Mouse (Mus musculus) embryonic facial prominence, embryonic 15.5 days (tissue): ENCODE measurements around the gene BC061212. TPM values are rescaled to one million over a fixed set of nuclear protein-coding genes. Genes with fewer than 3 reads are reported as not detected.
"Not testable (repeated sequence)": the region's sequence is repeated elsewhere in the genome, so short reads cannot be mapped to it uniquely, and the experiment has no call there.

Experiments
- ATAC-seq: fragments of 200-750 bp; cut with Nextera tagmentation; 2 replicates; pipeline ENCODE4 v1.8.0; 2017; ENCODE audit warnings: low read depth, moderate TSS enrichment; ENCODE audit not compliant: insufficient number of reproducible peaks, low FRiP score, low TSS enrichment
- H3K27ac ChIP-seq: fragments of 300-500 bp; sonication (generic); replicated peaks from 2 replicates; pipeline ENCODE4 v1.5.1; 2015; ENCODE audit warnings: mild to moderate bottlenecking, inconsistent platforms
- H3K27me3 ChIP-seq: fragments of 300-500 bp; sonication (generic); 2 replicates; pipeline ENCODE4 v1.6.1; 2015; ENCODE audit warnings: inconsistent platforms
- H3K36me3 ChIP-seq: fragments of 300-500 bp; sonication (generic); 2 replicates; pipeline ENCODE4 v1.6.1; 2015; ENCODE audit warnings: mild to moderate bottlenecking, inconsistent platforms
- H3K4me1 ChIP-seq: fragments of 300-500 bp; sonication (generic); 2 replicates; pipeline ENCODE4 v1.6.1; 2015; ENCODE audit warnings: inconsistent platforms
- H3K4me2 ChIP-seq: fragments of 300-500 bp; sonication (generic); replicated peaks from 2 replicates; pipeline ENCODE4 v1.6.1; 2015; ENCODE audit warnings: mild to moderate bottlenecking, inconsistent platforms
- H3K4me3 ChIP-seq: fragments of 300-500 bp; sonication (generic); replicated peaks from 2 replicates; pipeline ENCODE4 v1.5.1; 2015; ENCODE audit warnings: mild to moderate bottlenecking, inconsistent platforms
- H3K9ac ChIP-seq: fragments of 300-500 bp; sonication (generic); 2 replicates; pipeline ENCODE4 v1.6.1; 2015; ENCODE audit warnings: inconsistent platforms
- H3K9me3 ChIP-seq: fragments of 300-500 bp; sonication (generic); replicated peaks from 2 replicates; pipeline ENCODE4 v1.6.1; 2016; ENCODE audit warnings: inconsistent platforms
- WGBS: fragments of 180-500 bp; shearing (Covaris S2); methylation state at CpG from one replicate; pipeline ENCODE4 v1.1.7; 2015; 5-methylcytosine and 5-hydroxymethylcytosine counted together
- polyA plus RNA-seq: library from polyadenylated mRNA; unstranded; fragments of >200 nt; fragmentation: Nextera tagmentation; extraction: Ambion mirVana; gene quantifications from 2 replicates; pipeline ENCODE4 v1.2.1, GENCODE M21; 2015

Gene BC061212
- polyA plus RNA-seq: not detected in 2 replicates

DNA sequence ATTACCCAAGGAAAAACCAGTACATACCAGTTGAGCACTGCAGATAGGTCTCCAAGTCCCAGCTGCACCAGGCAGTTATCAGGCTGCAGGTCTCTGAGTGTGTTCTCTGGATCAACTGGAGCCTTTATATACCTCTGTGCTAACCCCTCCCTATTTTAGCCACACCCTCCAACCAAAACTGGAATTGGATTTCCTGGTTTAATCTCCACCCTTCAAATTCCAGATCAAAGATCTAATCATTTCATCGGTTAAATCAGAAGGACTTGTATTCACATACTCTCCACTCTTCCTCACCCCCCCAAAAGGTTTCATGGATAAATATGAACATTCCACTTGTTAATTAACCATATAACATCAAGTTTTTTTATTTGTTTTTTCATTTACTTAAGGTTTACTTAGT is at the start of gene BC061212:
Gene BC061212 (minus strand): TSS at position 101 of the 400 bp plus-strand sequence.
- H3K4me1 ChIP-seq, H3K4me3 ChIP-seq, ATAC-seq, H3K4me2 ChIP-seq, H3K9ac ChIP-seq, H3K27me3 ChIP-seq, H3K27ac ChIP-seq, H3K36me3 ChIP-seq, H3K9me3 ChIP-seq: not testable (repeated sequence)
- WGBS: no CpG with 5 or more reads among the region's 1 CpGs

DNA sequence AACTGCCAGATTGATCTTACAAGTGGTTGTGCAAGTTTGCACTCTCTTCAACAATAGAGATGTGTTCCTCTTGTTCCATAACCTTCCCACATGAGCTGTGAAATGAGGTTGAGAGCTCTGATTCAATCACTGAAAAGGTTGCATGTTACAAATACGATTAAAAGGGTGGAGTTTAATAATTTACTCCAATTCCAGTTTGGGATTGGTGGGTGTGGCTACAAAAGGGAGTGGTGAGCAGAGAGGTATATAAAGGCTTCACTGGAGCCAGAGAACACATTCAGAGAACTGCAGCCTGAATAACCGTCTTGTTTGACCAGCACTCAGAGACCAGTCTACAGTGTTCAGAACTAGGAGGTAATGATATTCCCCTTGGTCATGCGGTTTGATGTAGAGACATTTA is 5.7 kb upstream of the BC061212 start, which contains the start of gene Gm6351:
Gene Gm6351 (plus strand): TSS at position 301 of the 400 bp plus-strand sequence.
- not testable (repeated sequence) for H3K4me1 ChIP-seq, H3K27ac ChIP-seq, H3K36me3 ChIP-seq, H3K4me2 ChIP-seq, ATAC-seq, H3K9me3 ChIP-seq, H3K9ac ChIP-seq, H3K27me3 ChIP-seq, H3K4me3 ChIP-seq
- no CpG with 5 or more reads among the region's 3 CpGs for WGBS

Other genes starting within 250 kb of the BC061212 start
- not detected in 2 replicates for gene Gm7792, start 226.8 kb downstream of the BC061212 start, polyA plus RNA-seq
- not detected in 2 replicates for gene Gm16429, start 141.5 kb downstream of the BC061212 start, polyA plus RNA-seq
- gene Gm6351, start 5.8 kb upstream of the BC061212 start, polyA plus RNA-seq: not detected in 2 replicates
- not detected in 2 replicates for gene Gm3106, start 147.5 kb upstream of the BC061212 start, polyA plus RNA-seq
- not detected in 2 replicates for gene A430089I19Rik, start 236.3 kb upstream of the BC061212 start, polyA plus RNA-seq
- not detected in 2 replicates for gene Gm6502, start 243.9 kb upstream of the BC061212 start, polyA plus RNA-seq